8 mouse cellular contexts compared by ENCODE assay signal in genomic region chr5:31290521-31291360, GRCm38 (mm10). TPM values are rescaled to one million over a fixed set of nuclear protein-coding genes. Genes with fewer than 3 reads are reported as not detected.
A peak's percentile ranks its signal among the peaks of the same experiment; 100 is the strongest.
DNase-seq lines count a peak whose midpoint lies in the region; ATAC-seq and TF ChIP-seq lines count a peak whose summit lies in the region.

Gene Ift172, minus strand, starts transcription at chr5:31291116.

- peak within 1 kb of the TSS; percentile 55 to 93 (median 62) for H3K4me3 ChIP-seq in CH12.LX (replicated peaks in 1 of 3; ENCODE audit: low read depth in 2 of 3, low read length in 2 of 3, poor library complexity in 1 of 3)
- peak within 1 kb of the TSS; percentile 50 for H3K4me3 ChIP-seq in forebrain, embryonic 11.5 days (ENCODE audit: low read depth, low read length)
- peak within 1 kb of the TSS; percentile 70 for H3K4me3 ChIP-seq in heart, embryonic 16.5 days (ENCODE audit: low read length)
- peak within 1 kb of the TSS; percentile 70 for H3K4me3 ChIP-seq in liver, embryonic 15.5 days (replicated peaks)
- H3K4me3 ChIP-seq in neural tube, embryonic 12.5 days: peak within 1 kb of the TSS; percentile 46

- peaks cover 8 to 11% of the 10 kb centered on the region in 2 experiments for H3K36me3 ChIP-seq in CH12.LX (replicated peaks in 1 of 2; ENCODE audit: control insufficient read depth in 1 of 2, insufficient read depth in 1 of 2, low read length in 1 of 2)
- peaks cover 2% of the 10 kb centered on the region; the same call in 1 of the 2 replicates for H3K36me3 ChIP-seq in forebrain, embryonic 11.5 days (ENCODE audit: control insufficient read depth, insufficient read depth, low read length)
- peaks cover 4% of the 10 kb centered on the region; the same call in 1 of the 2 replicates for H3K36me3 ChIP-seq in heart, embryonic 16.5 days (ENCODE audit: control insufficient read depth, insufficient read depth)
- H3K36me3 ChIP-seq in liver, embryonic 15.5 days (replicated peaks): 0 out of 2 replicates have a peak, but pooled peaks cover 2% of the 10 kb centered on the region
- H3K36me3 ChIP-seq in neural tube, embryonic 12.5 days: peaks cover 27% of the 10 kb centered on the region

- in situ Hi-C loops in CH12.LX (cut with MboI; ENCODE audit: low pct_ligation_motif_present, low pct_unique_long_range_greater_than_20kb, low sequenced_read_pairs): no loop called here

- dilution Hi-C loops in CH12.LX (cut with MboI; ENCODE audit: extremely low pct_ligation_motif_present, extremely low pct_unique_long_range_greater_than_20kb, low sequenced_read_pairs): no loop called here

- TF ChIP-seq POLR2A in CH12.LX (IDR thresholded peaks at IDR 0.05; ENCODE audit: low read depth, low read length): peak; percentile 84

- no peak for TF ChIP-seq CTCF in CH12.LX (conservative IDR thresholded peaks at IDR 0.05 in 1 of 2, IDR thresholded peaks at IDR 0.05 in 1 of 2; ENCODE audit: low read depth in 2 of 2, low read length in 2 of 2)

- H3K4me1 ChIP-seq in CH12.LX (ENCODE audit: control insufficient read depth in 1 of 2, insufficient read depth in 2 of 2): peaks cover 9 to 33% of the 10 kb centered on the region in 2 experiments; a peak in 3 of 4 replicates
- peaks cover 14% of the 10 kb centered on the region; the same call in 1 of the 2 replicates for H3K4me1 ChIP-seq in forebrain, embryonic 11.5 days (replicated peaks; ENCODE audit: control insufficient read depth, insufficient read depth, low read length)
- peaks cover 12% of the 10 kb centered on the region for H3K4me1 ChIP-seq in heart, embryonic 16.5 days (ENCODE audit: control insufficient read depth, insufficient read depth, low read length)
- peaks cover 37% of the 10 kb centered on the region for H3K4me1 ChIP-seq in liver, embryonic 15.5 days (replicated peaks)
- peaks cover 40% of the 10 kb centered on the region for H3K4me1 ChIP-seq in neural tube, embryonic 12.5 days

- ATAC-seq in forebrain, embryonic 11.5 days (replicated peaks; ENCODE audit: low FRiP score): peak; percentile 91
- ATAC-seq in heart, embryonic 16.5 days (replicated peaks; ENCODE audit: extremely low read depth, insufficient read depth, low FRiP score): peak; percentile 95
- ATAC-seq in liver, embryonic 15.5 days (ENCODE audit: insufficient read depth): peak; percentile 95
- ATAC-seq in neural tube, embryonic 12.5 days (ENCODE audit: low FRiP score, low read depth): peak; percentile 87

- peak; percentile 99 for DNase-seq in CH12.LX (ENCODE audit: extremely low read depth)
- DNase-seq in c-Kit-positive CD71-positive TER-119-negative erythroid progenitor cells, embryonic 14.5 days (ENCODE audit: low read depth): peak; percentile 97
- peak; percentile 97 for DNase-seq in forebrain, embryonic 11.5 days (ENCODE audit: low spot score)
- peak; percentile 98 for DNase-seq in kidney, postnatal 36 days
- peak; percentile 98 for DNase-seq in telencephalon, adult 2 months (ENCODE audit: low read depth, low spot score)

- no peak for TF ChIP-seq RAD21 in CH12.LX (IDR thresholded peaks at IDR 0.05; ENCODE audit: low read depth, low read length)

- peak within 1 kb of the TSS; percentile 89 for H3K9ac ChIP-seq in CH12.LX (ENCODE audit: insufficient read depth, low read depth)
- peak within 1 kb of the TSS; percentile 58 for H3K9ac ChIP-seq in forebrain, embryonic 11.5 days (ENCODE audit: low read length)
- peak within 1 kb of the TSS; percentile 76 for H3K9ac ChIP-seq in heart, embryonic 16.5 days (ENCODE audit: low read length)
- H3K9ac ChIP-seq in liver, embryonic 15.5 days: peak within 1 kb of the TSS; percentile 61
- peak within 1 kb of the TSS; percentile 48 for H3K9ac ChIP-seq in neural tube, embryonic 12.5 days

- no peak for TF ChIP-seq EP300 in CH12.LX (IDR thresholded peaks at IDR 0.05; ENCODE audit: low read length)

- H3K27me3 ChIP-seq in CH12.LX (replicated peaks): peaks cover 38% of the 10 kb centered on the region
- H3K27me3 ChIP-seq in forebrain, embryonic 11.5 days (ENCODE audit: control insufficient read depth, insufficient read depth, low read length): no peaks in the 10 kb centered on the region
- no peaks in the 10 kb centered on the region for H3K27me3 ChIP-seq in heart, embryonic 16.5 days (ENCODE audit: control insufficient read depth, insufficient read depth, low read length)
- peaks cover 25% of the 10 kb centered on the region for H3K27me3 ChIP-seq in liver, embryonic 15.5 days
- no peaks in the 10 kb centered on the region for H3K27me3 ChIP-seq in neural tube, embryonic 12.5 days (replicated peaks)

- peak within 1 kb of the TSS; percentile 82 for H3K4me2 ChIP-seq in CH12.LX (ENCODE audit: insufficient read depth, low read depth, poor library complexity, severe bottlenecking)
- peak within 1 kb of the TSS; percentile 86 for H3K4me2 ChIP-seq in forebrain, embryonic 11.5 days (ENCODE audit: low read depth, low read length, severe bottlenecking)
- H3K4me2 ChIP-seq in heart, embryonic 16.5 days (ENCODE audit: low read depth, low read length): peak within 1 kb of the TSS; percentile 89
- H3K4me2 ChIP-seq in liver, embryonic 15.5 days: peak within 1 kb of the TSS; percentile 78
- H3K4me2 ChIP-seq in neural tube, embryonic 12.5 days (replicated peaks): peak within 1 kb of the TSS; percentile 82

- WGBS in forebrain, embryonic 11.5 days: 3% methylated on average over 45 of the region's 45 CpGs
- 2% methylated on average over 45 of the region's 45 CpGs for WGBS in heart, embryonic 16.5 days
- WGBS in liver, embryonic 15.5 days (ENCODE audit: insufficient replicate concordance): 3% methylated on average over 45 of the region's 45 CpGs
- WGBS in neural tube, embryonic 12.5 days: 3% methylated on average over 45 of the region's 45 CpGs

- H3K9me3 ChIP-seq in CH12.LX (replicated peaks; ENCODE audit: low read length): no peaks in the 10 kb centered on the region
- no peaks in the 10 kb centered on the region for H3K9me3 ChIP-seq in forebrain, embryonic 11.5 days (ENCODE audit: control insufficient read depth, low read length)
- no peaks in the 10 kb centered on the region for H3K9me3 ChIP-seq in heart, embryonic 16.5 days (replicated peaks; ENCODE audit: control insufficient read depth, low read length)
- no peaks in the 10 kb centered on the region for H3K9me3 ChIP-seq in liver, embryonic 15.5 days (replicated peaks)
- no peaks in the 10 kb centered on the region for H3K9me3 ChIP-seq in neural tube, embryonic 12.5 days

- no peaks in the 10 kb centered on the region for H3K79me2 ChIP-seq in CH12.LX (replicated peaks; ENCODE audit: control insufficient read depth, extremely low read depth, insufficient read depth, poor library complexity, severe bottlenecking)

- H3K27ac ChIP-seq in CH12.LX (ENCODE audit: insufficient read depth, low read depth): peak within 1 kb of the TSS; percentile 98
- peak within 1 kb of the TSS; percentile 37 for H3K27ac ChIP-seq in forebrain, embryonic 11.5 days (ENCODE audit: low read depth, low read length)
- H3K27ac ChIP-seq in heart, embryonic 16.5 days (ENCODE audit: low read length): peak within 1 kb of the TSS; percentile 79
- H3K27ac ChIP-seq in liver, embryonic 15.5 days (replicated peaks): peak within 1 kb of the TSS; percentile 83
- H3K27ac ChIP-seq in neural tube, embryonic 12.5 days: peak within 1 kb of the TSS; percentile 70; the same call in 1 of the 2 replicates

TF ChIP-seq in CH12.LX, 34 proteins besides CTCF, POLR2A, EP300 and RAD21:
- peak; percentile 78 for TF ChIP-seq BHLHE40 (IDR thresholded peaks at IDR 0.05; ENCODE audit: low read depth, low read length)
- TF ChIP-seq TCF12 (IDR thresholded peaks at IDR 0.05; ENCODE audit: low read depth, low read length): peak; percentile 86
- peak; percentile 18; the same call in 1 of the 2 replicates for TF ChIP-seq MAX (IDR thresholded peaks at IDR 0.05; ENCODE audit: low read length)
- peak; percentile 100 for TF ChIP-seq NRF1 (IDR thresholded peaks at IDR 0.05; ENCODE audit: low read depth, low read length)
- peak; percentile 66 for TF ChIP-seq ZNF384 (IDR thresholded peaks at IDR 0.05; ENCODE audit: low read depth, low read length)
- peak; percentile 13; the same call in 1 of the 2 replicates for TF ChIP-seq MEF2A (IDR thresholded peaks at IDR 0.05; ENCODE audit: borderline replicate concordance, low read depth, low read length)
- no peak for TF ChIP-seq E2F4 (IDR thresholded peaks at IDR 0.05; ENCODE audit: insufficient replicate concordance, low read depth, low read length)
- no peak for TF ChIP-seq PAX5 (IDR thresholded peaks at IDR 0.05; ENCODE audit: low read length)
- TF ChIP-seq ZC3H11A (IDR thresholded peaks at IDR 0.05; ENCODE audit: low read depth, low read length): no peak
- peak; percentile 50; the same call in 1 of the 2 replicates for TF ChIP-seq ETS1 (conservative IDR thresholded peaks at IDR 0.05; ENCODE audit: low read depth, low read length)
- peak; percentile 32; the same call in 1 of the 2 replicates for TF ChIP-seq NELFE (IDR thresholded peaks at IDR 0.05; ENCODE audit: low read depth, low read length)
- TF ChIP-seq ELF1 (IDR thresholded peaks at IDR 0.05; ENCODE audit: low read depth, low read length): peak; percentile 55; the same call in 1 of the 2 replicates
- TF ChIP-seq USF2 (conservative IDR thresholded peaks at IDR 0.05; ENCODE audit: low read depth, low read length): no peak; the same call in 1 of the 2 replicates
- TF ChIP-seq GABPA (IDR thresholded peaks at IDR 0.05; ENCODE audit: insufficient replicate concordance, low read depth, low read length): peak; percentile 76
- no peak for TF ChIP-seq JUN (IDR thresholded peaks at IDR 0.05; ENCODE audit: insufficient read depth, low read depth, low read length)
- TF ChIP-seq HCFC1 (IDR thresholded peaks at IDR 0.05; ENCODE audit: low read depth, low read length): peak; percentile 84
- peak; percentile 86 for TF ChIP-seq MXI1 (IDR thresholded peaks at IDR 0.05; ENCODE audit: low read depth, low read length)
- TF ChIP-seq TBP (conservative IDR thresholded peaks at IDR 0.05; ENCODE audit: low read depth, low read length): peak; percentile 80
- TF ChIP-seq KAT2A (IDR thresholded peaks at IDR 0.05; ENCODE audit: insufficient replicate concordance, low read length): no peak; the same call in 1 of the 2 replicates
- TF ChIP-seq MAZ (IDR thresholded peaks at IDR 0.05; ENCODE audit: low read depth, low read length): no peak
- peak; percentile 81; the same call in 1 of the 2 replicates for TF ChIP-seq SIN3A (IDR thresholded peaks at IDR 0.05; ENCODE audit: low read length)
- no peak for TF ChIP-seq MYC (IDR thresholded peaks at IDR 0.05; ENCODE audit: low read depth, low read length)

RNA-seq across cellular contexts. Expression of gene Ift172, which starts in this region (rescaled TPM):
- 11.1 and 21.5 TPM in 2 replicates for total RNA-seq in CH12.LX (2012; rRNA removed)
- 4.3 and 6.1 TPM in 2 replicates for total RNA-seq in CH12.LX (2014; rRNA removed)
- polyA plus RNA-seq in CH12.LX (2012; ENCODE audit: insufficient read length, low read depth): 8.5 and 9.2 TPM in 2 replicates
- 42.6 and 50.4 TPM in 2 replicates for polyA plus RNA-seq in forebrain, embryonic 11.5 days (2014; fragmentation: Nextera tagmentation; extraction: Ambion mirVana)
- polyA plus RNA-seq in heart, embryonic 16.5 days (2015; fragmentation: Nextera tagmentation; extraction: Ambion mirVana): 22.3 and 26.8 TPM in 2 replicates
- 3.9 and 4.5 TPM in 2 replicates for polyA plus RNA-seq in liver, embryonic 15.5 days (2015; fragmentation: Nextera tagmentation; extraction: Ambion mirVana)
- 41.2 and 43.9 TPM in 2 replicates for polyA plus RNA-seq in neural tube, embryonic 12.5 days (2016; fragmentation: Nextera tagmentation; extraction: Ambion mirVana)

Comparison
In these comparisons a context has a peak if more than half of its experiments do, and no peak if none do; other contexts are left out.
1. Peak in every context shown above with its lines: DNase-seq, ATAC-seq, H3K4me3 ChIP-seq and H3K27ac ChIP-seq.
2. H3K27ac ChIP-seq: peak in every context shown above with its lines; median percentile 98 in CH12.LX; 83 in liver, embryonic 15.5 days; 79 in heart, embryonic 16.5 days; 70 in neural tube, embryonic 12.5 days; 37 in forebrain, embryonic 11.5 days.